Mouse (Mus musculus) embryonic fibroblast, embryonic 13.5 days (primary cell): ENCODE measurements around the gene Gse1.

Source experiments
- CTCF ChIP-seq: IDR thresholded peaks from 2 replicates; pipeline ENCODE4 v1.5.1; 2011; ENCODE audit warnings: mild to moderate bottlenecking, control low read depth, low read length, moderate library complexity, borderline replicate concordance; ENCODE audit not compliant: insufficient read depth
- POLR2A ChIP-seq: IDR thresholded peaks from 2 replicates; pipeline ENCODE4 v1.6.1; 2011; ENCODE audit warnings: low read depth, mild to moderate bottlenecking, control low read depth, low read length, moderate library complexity

DNA sequence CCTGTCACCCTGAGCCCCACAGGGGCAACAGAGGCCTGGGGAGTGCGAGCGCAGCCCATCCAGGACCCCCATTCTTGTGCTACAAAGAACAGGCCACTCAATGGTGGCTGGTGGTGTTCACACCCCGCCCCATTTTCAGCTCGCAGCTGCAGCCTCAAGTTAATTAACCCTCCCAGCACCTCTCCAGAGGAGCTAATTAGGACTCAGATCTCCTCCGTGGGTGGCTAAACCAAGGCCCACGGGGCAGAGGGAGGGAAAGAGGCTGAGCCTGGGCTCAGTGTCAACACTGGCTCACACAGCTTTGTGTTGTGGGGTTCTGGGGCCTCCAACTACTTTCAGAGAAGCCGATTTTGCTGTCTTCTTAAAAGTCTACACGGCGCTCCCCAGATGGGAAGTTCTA, 75.8 kb downstream of the Gse1 start:
- no peak for TF ChIP-seq CTCF
- TF ChIP-seq POLR2A = no peak
